Mouse (Mus musculus) neutrophil, adult 5-6 weeks (primary cell): ENCODE results near the gene 1700031F05Rik. TPM values are rescaled to one million over a fixed set of nuclear protein-coding genes. Genes with fewer than 3 reads are reported as not detected.
"Not testable (repeated sequence)": the region's sequence is repeated elsewhere in the genome, so short reads cannot be mapped to it uniquely, and the experiment has no call there.

ENCODE experiments used
- ATAC-seq: fragments of 151-379, 151-347 bp; 2 replicates; pipeline ENCODE4 v1.8.0; 2017; ENCODE audit warnings: mild to moderate bottlenecking, moderate TSS enrichment; ENCODE audit not compliant: insufficient number of reproducible peaks, poor library complexity, low FRiP score, severe bottlenecking; ENCODE audit errors: extremely low read depth
- total RNA-seq: library from RNA; stranded (forward); fragments of 200-1000 nt; gene quantifications from 2 replicates; pipeline ENCODE4 v1.2.3, GENCODE M21; 2017

The 1700031F05Rik gene
- total RNA-seq, result not detected in 2 replicates

- ATAC-seq, result no peak
These were observed at the start of gene 1700031F05Rik for GRCm38 (mm10) chrX:102867871-102868270. Gene 1700031F05Rik (minus strand): TSS chrX:102867971.

GRCm38 (mm10) chrX:102914823-102915222 lies 47.1 kb upstream of the 1700031F05Rik start:
- ATAC-seq, result not testable (repeated sequence)

GRCm38 (mm10) chrX:102908587-102908986 lies 40.8 kb upstream of the 1700031F05Rik start, which contains the start of the genes Dmrtc1a and 1700011M02Rik:
Gene Dmrtc1a (minus strand): TSS chrX:102908687.
Gene 1700011M02Rik (plus strand): TSS chrX:102908905.
- not testable (repeated sequence) for ATAC-seq

GRCm38 (mm10) chrX:102854516-102854915 lies 13.3 kb downstream of the 1700031F05Rik start, which contains the start of gene Dmrtc1c2:
Gene Dmrtc1c2 (minus strand): TSS chrX:102854616.
- not testable (repeated sequence) for ATAC-seq

- no peak for ATAC-seq
These were observed 55.5 kb downstream of the 1700031F05Rik start for GRCm38 (mm10) chrX:102812311-102812710.

Other genes starting within 250 kb of the 1700031F05Rik start
- gene Phka1, start 223.7 kb downstream of the 1700031F05Rik start, total RNA-seq, result 12.3 and 13.2 TPM in 2 replicates
- gene Gm3880, start 181.0 kb downstream of the 1700031F05Rik start, total RNA-seq, result not detected in 2 replicates
- gene Gm9112, start 160.3 kb downstream of the 1700031F05Rik start, total RNA-seq, result not detected in 2 replicates
- gene Dmrtc1b, start 160.1 kb downstream of the 1700031F05Rik start, total RNA-seq, result not detected in 2 replicates
- not detected in 2 replicates for gene Dmrtc1c1, start 65.0 kb downstream of the 1700031F05Rik start, total RNA-seq
- not detected in 2 replicates for gene Dmrtc1c2, start 13.4 kb downstream of the 1700031F05Rik start, total RNA-seq
- not detected in 2 replicates for gene Dmrtc1a, start 40.7 kb upstream of the 1700031F05Rik start, total RNA-seq
- gene 1700011M02Rik, start 40.9 kb upstream of the 1700031F05Rik start, total RNA-seq, result not detected in 2 replicates
- not detected in 2 replicates for gene 1700018G05Rik, start 60.4 kb upstream of the 1700031F05Rik start, total RNA-seq